Mouse (Mus musculus): ENCODE measurements around the gene Prune2. TPM values are rescaled to one million over a fixed set of nuclear protein-coding genes. Genes with fewer than 3 reads are reported as not detected.

The Prune2 gene
- total RNA-seq, 2 experiments from 2014 or later = 66.1 to 69.3 TPM

DNA sequence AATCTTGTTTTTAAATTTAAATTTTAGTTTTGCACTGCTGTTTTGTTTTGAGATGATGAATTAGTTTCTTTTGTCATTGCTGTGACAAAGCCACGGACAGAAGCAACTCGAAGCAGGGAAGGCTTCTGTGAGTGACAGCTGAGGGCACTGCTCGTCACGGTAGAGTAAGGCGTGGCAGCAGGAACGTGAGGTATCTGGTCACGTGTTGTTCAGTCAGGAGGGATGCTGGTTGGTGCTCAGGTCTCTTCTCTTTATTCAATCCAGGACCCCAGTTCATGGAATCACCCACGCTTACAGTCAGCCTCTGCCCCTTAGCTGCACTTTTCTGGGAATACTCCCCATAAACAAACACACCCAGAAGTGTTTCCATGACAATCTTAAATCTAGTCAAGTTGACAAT lies 38.3 kb downstream of the Prune2 start:
- no peak for DNase-seq (ENCODE audit: extremely low spot score in 1 of 2, low spot score in 1 of 2)

DNA sequence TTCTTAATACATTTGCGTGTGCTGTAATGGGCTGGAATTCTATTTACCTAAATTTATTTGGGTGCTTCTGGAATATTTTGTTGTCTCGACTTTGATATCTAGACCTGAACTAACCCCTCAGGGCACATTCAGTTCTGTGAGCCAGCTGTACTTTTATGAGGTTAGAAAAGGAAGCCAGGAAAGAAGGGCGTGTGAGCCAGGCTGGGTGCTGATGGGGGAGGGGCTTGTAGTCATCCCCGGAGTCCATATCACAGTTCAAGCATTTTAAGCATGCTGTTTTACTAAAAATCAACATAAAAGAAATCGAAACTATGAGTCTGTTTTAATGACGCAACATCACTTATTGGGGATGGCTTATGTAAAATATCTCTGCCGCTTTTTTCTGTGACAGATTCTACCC lies 42.0 kb downstream of the Prune2 start:
- no peak for DNase-seq (ENCODE audit: extremely low spot score in 1 of 2, low spot score in 1 of 2)

DNA sequence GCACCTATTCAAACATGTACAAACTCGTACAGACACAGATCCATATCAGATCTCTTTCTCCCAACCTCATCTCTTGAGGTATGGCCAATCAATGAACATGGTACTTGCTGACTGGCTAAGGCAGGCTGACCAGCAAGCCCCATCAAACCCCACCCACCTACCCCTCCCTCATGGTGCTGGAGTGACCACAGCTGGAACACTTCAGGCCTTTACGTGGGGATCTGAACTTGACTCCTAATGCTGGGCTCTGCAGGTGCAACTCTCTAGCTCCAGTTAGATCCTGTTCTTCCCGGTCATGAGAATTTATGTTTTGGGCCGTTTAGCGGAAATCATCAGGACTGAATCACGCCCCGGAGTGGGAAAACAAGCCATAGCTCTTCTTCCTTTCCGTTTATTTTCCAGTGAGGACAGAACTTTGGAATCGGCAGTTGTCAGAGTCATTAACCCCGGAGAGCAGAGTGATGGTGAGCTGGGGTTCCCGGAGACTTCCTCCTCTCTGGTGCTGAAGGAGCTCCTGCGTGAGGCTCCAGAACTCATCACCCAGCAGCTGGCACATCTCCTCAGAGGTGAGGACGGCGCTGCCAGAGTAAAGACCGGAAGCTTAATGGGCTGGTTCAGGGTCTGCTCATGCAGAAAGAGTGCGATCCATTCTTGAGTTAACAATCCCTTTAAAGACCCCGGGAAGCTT lies 50.4 kb downstream of the Prune2 start:
- no peak for DNase-seq (ENCODE audit: extremely low spot score in 1 of 2, low spot score in 1 of 2)

DNA sequence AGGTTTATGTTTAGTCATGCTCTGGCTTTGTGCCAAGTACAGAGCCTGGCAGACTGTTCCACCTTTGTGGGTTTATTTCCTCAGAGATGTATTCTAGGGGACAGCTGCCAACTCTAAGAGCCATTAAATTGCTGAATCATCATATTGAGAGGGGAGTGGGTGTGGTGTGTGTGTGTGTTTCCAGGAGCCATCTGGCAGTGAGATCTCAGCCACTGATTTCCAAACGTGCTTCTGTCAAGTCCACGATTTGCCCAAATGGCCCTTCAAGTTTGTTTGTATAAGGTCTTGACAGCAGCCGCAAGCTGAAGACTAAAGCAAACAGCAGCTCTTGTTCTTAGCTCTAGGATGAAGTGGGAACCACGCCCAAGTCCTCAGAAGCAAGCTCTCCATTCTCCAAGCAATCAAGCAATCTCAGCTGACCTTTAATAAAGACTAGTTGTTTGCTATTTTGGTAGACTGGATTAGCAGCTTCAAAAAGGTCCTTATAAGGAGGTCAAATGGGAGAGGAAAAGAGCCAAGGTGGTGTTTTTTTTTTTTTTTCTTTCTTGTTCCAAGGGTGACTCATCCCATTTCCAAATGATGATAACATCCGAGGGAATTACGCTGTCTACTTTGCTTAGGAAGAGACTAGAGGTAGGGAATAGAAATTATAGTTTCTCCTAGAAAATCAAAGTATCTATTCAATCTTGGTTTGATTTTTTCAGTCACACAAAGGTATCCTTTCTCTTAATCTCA lies 55.5 kb downstream of the Prune2 start:
- DNase-seq (ENCODE audit: extremely low spot score in 1 of 2, low spot score in 1 of 2) = peak in 1 of 2 experiments; percentile 9

DNA sequence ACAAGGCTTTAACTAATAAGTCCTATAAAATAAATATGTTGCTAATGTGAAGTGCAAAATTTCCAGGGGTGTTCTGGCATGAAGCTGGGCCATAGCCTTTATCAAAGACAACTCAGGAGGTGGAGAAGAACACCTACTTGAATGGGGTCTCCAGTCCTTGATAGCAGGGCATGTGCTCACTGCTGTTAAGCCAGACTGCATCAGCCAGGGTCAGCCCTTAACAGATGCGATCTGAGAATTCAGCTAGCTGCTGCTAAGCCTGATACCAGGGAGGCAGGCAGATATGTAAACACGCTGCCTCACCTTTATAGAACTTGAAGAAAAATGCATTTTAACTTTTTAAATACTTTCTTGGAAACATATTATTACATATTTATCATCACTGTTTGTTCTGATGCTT lies 57.2 kb downstream of the Prune2 start:
- no peak for DNase-seq (ENCODE audit: extremely low spot score in 1 of 2, low spot score in 1 of 2)

DNA sequence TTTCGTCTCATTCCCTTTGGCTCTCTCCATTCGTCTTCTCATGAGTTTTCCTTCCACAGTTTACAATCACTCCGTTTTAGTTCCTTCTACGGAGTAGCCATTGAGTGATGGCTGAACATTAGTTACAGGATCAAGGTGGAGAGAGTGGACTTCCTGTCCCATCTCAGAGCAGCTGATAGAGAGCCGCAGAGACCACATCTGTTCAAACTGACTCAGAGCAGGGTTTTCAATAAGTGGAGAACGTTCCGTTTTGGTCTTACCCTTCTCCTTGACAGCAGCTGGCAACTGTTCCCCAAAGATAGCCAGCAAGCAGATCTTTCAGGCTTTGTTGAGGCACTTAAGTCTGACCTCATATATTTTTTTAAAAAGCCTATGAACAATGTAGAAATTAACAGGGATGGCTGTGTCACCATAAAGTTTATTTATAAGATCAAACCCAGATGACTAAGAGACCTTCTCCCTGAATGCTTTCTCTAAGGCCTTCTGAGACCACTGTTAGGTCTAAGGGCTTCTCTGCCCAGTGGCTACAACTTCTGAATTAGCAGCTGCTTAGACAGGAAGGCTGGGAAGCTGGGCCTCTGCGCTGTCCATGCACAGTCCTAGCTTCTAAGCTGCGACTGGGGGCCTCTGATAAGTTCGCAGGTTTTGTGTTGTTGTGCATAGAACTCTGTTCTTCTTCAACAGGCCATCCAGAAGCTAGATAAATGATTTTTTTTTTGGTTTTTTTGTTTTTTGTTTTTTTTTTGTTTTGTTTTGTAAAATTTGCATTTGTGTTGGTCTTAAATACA lies 58.6 kb downstream of the Prune2 start:
- DNase-seq (ENCODE audit: extremely low spot score in 1 of 2, low spot score in 1 of 2) = no peak

DNA sequence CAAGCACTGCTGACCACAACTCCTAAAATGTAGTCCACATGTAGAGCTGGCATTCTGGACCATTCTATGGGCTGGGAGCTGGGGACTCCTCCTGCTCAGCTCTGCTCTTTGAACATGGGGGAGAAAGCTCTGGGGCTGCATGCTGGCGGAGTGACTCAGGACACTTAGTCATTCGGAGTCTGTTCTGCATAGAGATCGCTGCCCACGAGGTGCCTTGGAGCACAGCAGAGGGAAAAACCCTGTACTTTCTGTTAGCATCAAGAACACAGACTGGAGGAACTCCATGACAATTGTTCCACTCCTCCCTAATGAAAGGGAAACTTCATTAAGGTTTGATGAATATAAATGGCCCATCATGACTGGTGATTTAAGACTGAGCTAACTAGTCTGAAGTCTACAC lies 68.8 kb downstream of the Prune2 start:
- no peak for DNase-seq (ENCODE audit: extremely low spot score in 1 of 2, low spot score in 1 of 2)

DNA sequence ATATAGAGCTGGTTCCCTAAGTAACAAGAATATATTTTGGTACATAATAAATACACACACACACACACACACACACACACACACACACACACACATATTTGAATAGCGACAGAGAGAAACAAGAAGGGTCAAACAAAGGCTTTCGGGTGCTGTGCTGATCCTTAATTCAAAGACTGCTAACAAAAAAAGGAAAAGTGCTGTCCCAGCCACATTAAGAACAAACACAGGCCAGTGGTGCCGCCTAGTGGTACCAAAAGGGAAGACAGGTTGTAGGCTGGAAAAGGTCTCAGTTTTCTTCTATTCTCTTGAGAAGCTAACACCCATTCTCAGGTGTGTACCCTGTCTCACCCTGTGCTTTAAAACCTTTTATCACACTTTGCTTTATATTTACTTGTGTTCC lies 74.4 kb downstream of the Prune2 start:
- peak; percentile 50 to 74 for DNase-seq (ENCODE audit: extremely low spot score in 1 of 2, low spot score in 1 of 2)

DNA sequence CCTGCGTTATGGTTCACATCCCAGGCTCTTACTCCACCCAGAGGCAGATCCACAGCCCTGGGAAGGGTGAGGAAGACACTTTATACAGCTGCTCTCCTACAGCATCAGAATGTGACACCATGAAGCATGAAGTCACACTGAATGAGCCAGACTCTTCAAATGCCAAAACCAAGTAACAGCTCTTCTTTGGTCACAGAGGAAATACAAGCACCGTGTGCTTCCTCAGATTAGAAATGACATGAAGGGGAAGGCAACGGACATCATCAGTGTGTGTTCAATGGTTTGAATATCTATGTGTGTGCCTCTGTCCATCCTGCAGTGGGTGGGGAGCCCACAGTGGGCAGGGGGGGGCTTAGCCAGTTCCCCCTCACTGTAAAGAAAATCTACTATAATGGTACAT lies 76.4 kb downstream of the Prune2 start:
- DNase-seq (ENCODE audit: extremely low spot score in 1 of 2, low spot score in 1 of 2) = no peak

DNA sequence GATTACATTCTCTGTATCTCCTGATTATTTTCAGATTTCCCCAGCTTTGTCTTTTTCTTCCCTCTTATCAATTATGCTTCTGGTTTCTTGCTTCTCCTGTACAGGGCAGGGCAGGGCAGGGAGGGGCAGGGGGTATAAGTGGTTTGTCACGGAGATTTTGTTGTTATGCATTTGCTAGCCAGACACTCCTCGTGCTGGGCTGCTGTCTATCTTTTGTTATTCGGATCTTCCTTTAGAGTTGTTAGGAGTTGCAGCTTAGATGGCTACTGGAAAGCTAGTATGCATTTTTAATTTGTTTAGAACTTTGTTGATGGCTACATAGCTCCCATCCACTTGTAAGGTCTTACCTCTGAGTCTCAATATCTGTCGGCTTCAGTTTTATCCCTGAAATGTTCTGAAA lies 91.0 kb downstream of the Prune2 start:
- DNase-seq (ENCODE audit: extremely low spot score in 1 of 2, low spot score in 1 of 2) = no peak

DNA sequence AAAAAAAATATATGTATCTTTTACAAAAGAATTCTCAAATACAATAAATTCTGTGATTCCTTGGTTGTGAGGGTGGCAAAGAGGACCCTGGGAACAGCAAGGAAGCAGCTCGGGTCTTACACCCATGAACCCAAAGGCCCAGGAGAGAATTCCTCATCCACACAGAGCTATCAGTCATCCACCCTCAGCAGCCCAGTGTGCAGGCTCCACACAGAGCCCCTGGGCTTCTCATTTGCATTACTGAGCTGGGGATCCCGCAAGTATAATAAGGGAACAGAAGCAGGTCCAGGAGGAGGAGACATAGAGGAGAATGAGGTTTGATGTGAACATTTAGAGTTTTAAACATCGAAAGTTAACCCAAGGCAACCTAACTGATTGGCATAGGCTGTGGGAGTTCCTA lies 100.0 kb downstream of the Prune2 start:
- no peak for DNase-seq (ENCODE audit: extremely low spot score in 1 of 2, low spot score in 1 of 2)

DNA sequence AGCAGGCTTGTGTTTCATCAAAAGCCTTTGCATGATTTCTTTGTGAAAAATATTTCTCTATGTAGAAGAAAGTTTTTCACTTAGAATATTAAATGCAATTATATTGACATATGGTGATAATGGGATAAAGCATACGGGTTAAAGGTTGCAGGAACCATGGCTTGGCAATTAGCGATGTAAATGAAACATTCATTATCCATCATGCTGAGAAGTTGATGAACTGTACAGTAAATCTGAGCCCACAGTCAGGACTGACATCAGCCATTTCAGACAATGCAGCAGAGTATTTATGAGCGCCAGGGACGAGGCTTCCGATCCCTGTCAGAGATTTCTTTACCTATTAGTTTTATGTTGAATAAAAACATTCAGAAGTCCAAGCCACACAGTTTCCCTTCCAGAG lies 104.2 kb downstream of the Prune2 start:
- no peak for DNase-seq (ENCODE audit: extremely low spot score in 1 of 2, low spot score in 1 of 2)

DNA sequence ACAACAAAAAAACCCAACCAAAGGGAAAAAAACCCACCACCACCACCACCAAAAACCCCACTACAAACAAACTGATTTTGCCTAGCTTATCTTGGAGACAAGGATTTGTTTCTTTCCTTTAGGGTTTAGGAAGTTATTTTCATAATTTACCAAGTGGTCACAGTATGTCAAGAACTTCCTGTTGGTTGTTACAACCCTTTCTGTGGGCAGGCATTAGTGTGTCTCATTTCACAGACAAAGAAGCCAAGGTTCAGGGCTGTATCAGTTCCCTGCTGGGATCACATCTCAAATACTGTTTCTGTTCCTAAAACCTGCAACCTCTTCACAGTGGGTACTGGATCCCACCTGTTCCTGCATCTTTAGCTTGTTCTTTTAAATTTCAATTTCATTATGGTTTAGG lies 108.5 kb downstream of the Prune2 start:
- no peak for DNase-seq (ENCODE audit: extremely low spot score in 1 of 2, low spot score in 1 of 2)

DNA sequence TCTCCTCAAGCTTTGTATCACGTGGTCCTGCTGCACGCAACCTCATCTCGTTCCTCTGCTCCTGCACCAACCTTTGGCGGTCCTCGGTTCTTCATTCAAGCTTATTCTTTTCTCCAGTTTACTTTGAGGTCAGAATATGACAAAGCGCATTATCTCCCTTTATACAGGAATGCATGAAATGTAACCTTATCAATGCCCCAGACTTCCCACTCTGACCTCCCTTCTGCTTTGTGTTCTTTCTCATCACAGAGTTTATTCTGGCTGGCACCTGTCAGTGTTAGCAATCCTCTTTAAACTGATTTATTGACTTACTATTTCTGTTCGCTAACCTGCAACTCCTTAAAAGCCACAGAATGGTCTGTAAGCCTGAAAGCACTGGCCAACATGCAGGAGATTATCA lies 113.1 kb downstream of the Prune2 start:
- DNase-seq (ENCODE audit: extremely low spot score in 1 of 2, low spot score in 1 of 2) = no peak

DNA sequence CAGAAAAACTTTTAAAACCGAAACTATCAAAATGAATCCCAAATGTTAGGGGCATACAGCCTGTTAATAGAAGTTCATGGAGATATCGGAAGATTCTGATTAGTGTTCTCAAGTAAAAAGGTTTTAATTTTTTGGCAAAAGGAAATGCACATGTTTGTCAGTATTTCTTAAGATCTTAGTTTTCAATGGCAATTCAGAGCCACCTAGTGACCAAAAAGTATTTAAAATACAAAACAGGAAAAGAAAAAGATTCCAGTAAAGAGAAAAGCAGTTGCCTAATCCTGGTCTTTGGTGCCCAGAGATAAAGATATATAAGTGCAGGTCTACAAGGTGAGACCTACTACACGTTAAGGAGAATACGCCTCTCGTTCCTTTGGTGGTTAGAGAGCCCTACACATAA lies 115.3 kb downstream of the Prune2 start:
- no peak for DNase-seq (ENCODE audit: extremely low spot score in 1 of 2, low spot score in 1 of 2)

DNA sequence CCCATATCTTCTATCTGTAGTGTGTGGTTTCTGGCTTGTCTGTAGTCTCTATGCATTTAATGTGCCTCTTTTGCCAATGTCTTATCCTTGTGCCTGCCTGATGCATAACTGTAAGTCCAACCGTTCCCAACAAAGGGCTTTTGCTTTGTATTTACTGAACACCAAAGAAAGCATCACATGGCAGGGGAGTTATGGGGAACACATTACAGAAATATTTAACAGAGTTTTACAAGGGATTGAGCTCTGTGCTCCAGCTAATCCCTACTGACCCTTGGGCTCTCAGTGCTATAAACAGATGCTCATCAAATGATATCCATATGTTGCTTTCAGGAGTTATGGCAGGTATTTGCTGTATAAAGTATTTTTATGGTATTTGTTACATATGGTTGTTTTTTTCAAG lies 116.3 kb downstream of the Prune2 start:
- no peak for DNase-seq (ENCODE audit: extremely low spot score in 1 of 2, low spot score in 1 of 2)

DNA sequence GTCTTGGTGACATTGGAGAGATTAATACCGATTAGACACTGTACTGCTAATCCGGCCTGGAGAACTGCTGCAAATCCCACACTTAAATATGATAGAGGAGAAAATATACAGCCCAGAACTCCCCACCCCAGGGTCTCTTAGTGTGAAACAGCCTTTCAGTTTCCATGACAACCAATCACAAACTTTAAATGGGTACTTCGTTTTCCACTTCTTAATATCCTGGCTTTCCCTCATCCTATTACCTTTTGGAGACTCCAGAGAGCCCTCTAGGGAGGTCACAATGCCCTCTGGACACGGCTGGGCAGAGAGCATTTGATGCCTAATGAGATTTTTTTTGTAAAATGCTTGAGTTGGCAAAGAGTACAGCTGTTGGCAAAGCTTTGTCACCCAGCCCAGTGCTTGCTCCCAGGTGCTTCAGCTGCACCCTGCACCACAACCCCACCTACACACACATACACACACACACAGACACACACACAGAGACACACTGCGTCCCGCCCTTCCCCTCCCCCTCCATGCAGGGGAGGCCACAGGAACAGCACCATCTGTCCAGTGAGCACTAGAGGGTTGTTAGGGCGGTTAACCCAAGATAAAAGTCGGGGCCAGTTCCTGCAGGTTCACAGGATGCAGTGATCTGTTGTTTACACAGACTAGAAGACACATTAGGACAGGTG lies 122.9 kb downstream of the Prune2 start:
- no peak for DNase-seq (ENCODE audit: extremely low spot score in 1 of 2, low spot score in 1 of 2)

DNA sequence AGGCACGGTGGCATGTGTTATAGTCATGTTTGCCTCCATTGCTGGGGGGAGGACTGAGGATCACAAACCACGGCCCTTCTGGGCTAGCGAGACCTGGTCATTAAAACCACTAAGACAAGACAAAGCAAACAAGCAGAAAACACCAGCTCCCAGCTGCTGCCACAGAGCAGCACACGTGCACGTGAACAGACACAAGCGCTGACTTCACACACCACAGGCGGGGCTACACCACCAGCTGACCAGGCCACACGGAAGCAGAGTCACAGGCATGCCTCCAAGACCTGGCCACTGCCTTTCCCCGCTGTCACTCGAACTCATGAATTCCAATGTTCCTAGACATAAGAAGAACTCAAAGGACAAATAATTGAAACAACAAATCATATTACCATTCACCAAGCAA lies 125.5 kb downstream of the Prune2 start:
- DNase-seq (ENCODE audit: extremely low spot score in 1 of 2, low spot score in 1 of 2) = no peak

DNA sequence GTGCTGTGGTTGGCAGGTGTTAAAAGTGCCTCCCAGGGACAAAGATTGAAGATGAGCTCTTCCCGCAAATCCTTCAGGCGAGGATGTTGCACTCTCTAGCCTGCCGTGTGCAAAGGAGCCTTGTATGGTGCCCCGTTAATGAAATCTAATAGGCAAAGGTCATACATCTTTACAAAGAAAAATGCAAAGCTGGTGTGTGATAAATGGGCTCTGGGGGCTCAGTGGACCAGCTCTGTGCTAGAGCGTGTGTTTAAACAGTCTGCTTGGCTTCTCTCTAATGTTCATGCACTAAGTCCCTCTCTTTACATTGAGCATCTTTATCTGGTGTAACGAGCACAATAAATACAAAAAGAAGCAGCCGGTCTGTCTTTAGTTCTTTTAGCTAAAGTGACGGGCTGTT lies 138.1 kb downstream of the Prune2 start:
- no peak for DNase-seq (ENCODE audit: extremely low spot score in 1 of 2, low spot score in 1 of 2)

DNA sequence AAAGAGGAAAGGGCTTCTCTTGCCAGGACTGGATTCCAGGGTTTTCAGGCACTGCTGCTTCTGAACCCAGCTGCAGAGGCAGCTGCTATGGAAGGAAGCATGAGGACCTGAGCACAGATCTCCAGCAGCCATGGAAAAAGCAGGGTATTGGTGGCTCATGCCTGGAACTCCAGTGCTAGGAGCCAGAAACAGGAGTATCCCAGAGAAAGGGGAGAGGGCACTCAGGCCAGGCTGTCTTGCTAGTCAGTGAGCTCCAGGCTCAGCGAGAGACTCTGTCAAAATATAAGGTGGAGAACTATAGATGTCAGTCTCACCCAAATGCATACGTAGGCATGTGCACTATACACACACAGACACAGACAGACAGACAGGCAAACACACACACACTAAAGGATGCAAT lies 140.4 kb downstream of the Prune2 start:
- DNase-seq (ENCODE audit: extremely low spot score in 1 of 2, low spot score in 1 of 2) = no peak

DNA sequence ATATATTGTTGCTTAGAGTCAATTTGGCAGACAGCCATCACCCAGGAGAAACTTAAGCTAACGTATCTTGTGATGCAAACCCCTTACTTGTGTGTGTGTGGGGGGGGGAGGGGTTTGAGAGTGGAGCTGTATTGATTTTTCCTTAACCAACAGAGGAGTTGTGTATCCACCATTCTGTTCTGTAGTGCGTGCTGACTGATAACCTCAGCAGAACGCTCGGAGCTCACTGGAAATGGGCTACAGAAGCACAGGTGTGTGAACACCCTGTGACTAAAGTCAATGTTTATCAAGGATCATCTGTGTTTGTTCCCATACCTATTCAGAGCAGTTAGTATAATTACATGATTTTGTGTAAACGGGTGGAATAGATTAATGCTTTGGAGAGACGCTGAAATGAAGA lies 141.3 kb downstream of the Prune2 start:
- DNase-seq (ENCODE audit: extremely low spot score in 1 of 2, low spot score in 1 of 2) = no peak
